Mouse (Mus musculus) G1E (cell line): ENCODE data around the gene Klk4.

Source experiments
- CTCF ChIP-seq: IDR thresholded peaks from 2 replicates; pipeline ENCODE4 v1.5.1; 2012; ENCODE audit warnings: low read depth, low read length, inconsistent platforms, mixed read lengths
- GATA1 ChIP-seq: IDR thresholded peaks from 2 replicates; pipeline ENCODE4 v1.6.1; 2012; ENCODE audit warnings: borderline replicate concordance, low read length, inconsistent platforms, mixed read lengths
- GATA2 ChIP-seq: IDR thresholded peaks from 2 replicates; pipeline ENCODE4 v1.6.1; 2012; ENCODE audit warnings: low read depth, low read length, inconsistent platforms, borderline replicate concordance
- POLR2AphosphoS5 ChIP-seq: IDR thresholded peaks from 2 replicates; pipeline ENCODE4 v1.6.1; 2012; ENCODE audit warnings: low read depth, low read length, inconsistent platforms; ENCODE audit not compliant: insufficient replicate concordance
- TAL1 ChIP-seq: conservative IDR thresholded peaks from 2 replicates; pipeline ENCODE4 v1.6.1; 2012; ENCODE audit warnings: low read depth, low read length, inconsistent platforms, mixed read lengths

- no peak for TF ChIP-seq CTCF
- TF ChIP-seq GATA1, result no peak
- no peak for TF ChIP-seq TAL1
- no peak for TF ChIP-seq POLR2AphosphoS5
- TF ChIP-seq GATA2, result no peak
These were observed 2.7 kb upstream of the Klk4 start for GRCm38 (mm10) chr7:43878281-43878680.
